Mouse (Mus musculus): ENCODE data around the gene Bcl2l11.

DNA sequence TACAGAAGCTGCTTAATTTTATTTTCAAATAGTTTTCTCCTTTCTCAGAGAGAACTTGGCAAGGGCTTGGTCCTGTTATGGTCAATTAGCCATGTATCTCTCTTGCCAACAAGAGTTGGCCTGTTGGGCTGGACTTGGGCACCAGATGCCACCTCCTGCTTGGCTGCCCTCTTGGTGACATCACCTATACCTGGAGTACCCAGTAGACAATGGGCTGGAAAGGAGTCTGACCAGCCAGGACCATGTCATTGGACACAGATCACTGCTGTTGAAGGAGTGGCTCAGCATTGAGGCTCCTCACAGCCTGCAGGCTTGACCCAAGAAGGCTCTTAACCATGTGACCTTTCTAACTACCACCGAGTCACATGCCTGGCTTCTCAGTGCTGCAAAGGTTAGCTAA lies 82.7 kb downstream of the Bcl2l11 start:
- TF ChIP-seq POLR2A (IDR thresholded peaks at IDR 0.05; ENCODE audit: extremely low read depth, insufficient read depth, low read length) (no peak), CTCF (IDR thresholded peaks at IDR 0.05; ENCODE audit: extremely low read depth, insufficient read depth, low read length) (no peak)

Data from cortical plate, adult 2 months (tissue).